Mouse (Mus musculus) cortical plate, adult 2 months (tissue): Measurements from ENCODE around the gene Fam207a.

Experiments
- CTCF ChIP-seq: fragments of 200-500 bp; IDR thresholded peaks from 2 replicates; pipeline ENCODE4 v1.5.1; 2011; ENCODE audit warnings: mild to moderate bottlenecking, control low read depth, low read length; ENCODE audit not compliant: insufficient read depth; ENCODE audit errors: extremely low read depth
- POLR2A ChIP-seq: fragments of 200-500 bp; IDR thresholded peaks from 2 replicates; pipeline ENCODE4 v1.6.1; 2011; ENCODE audit warnings: mild to moderate bottlenecking, low read length, control low read depth; ENCODE audit not compliant: insufficient read depth; ENCODE audit errors: extremely low read depth

DNA sequence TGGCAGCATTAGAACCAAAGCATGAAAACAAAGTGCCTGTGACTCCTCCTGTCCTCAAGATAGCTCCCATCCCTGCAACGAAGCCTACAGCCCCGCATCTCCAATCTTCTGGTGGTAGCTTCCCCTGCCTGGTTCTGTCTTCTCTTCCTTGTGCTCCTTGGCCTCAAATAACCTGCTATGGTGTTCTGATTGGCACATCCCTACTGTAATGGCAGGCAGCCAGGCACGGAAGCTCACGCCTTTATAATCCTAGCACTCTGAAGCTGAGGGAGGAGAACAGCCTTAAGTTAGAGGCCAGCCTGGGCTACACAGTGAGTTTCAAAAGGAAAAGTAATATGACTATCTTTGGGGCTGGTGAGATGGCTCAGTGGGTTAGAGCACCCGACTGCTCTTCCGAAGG, 11.4 kb downstream of the Fam207a start:
- no peak for TF ChIP-seq POLR2A
- no peak for TF ChIP-seq CTCF
